Mouse (Mus musculus) myocyte (in vitro differentiated cells): ENCODE data around the gene Gm20388.

Experiments
- MAX ChIP-seq: IDR thresholded peaks from one replicate; pipeline ENCODE4 v1.6.1; 2011; ENCODE audit warnings: low read depth, mild to moderate bottlenecking, control low read depth
- MYOG ChIP-seq, 3 experiments: IDR thresholded peaks; one replicate each; pipeline ENCODE4 v1.6.1; 2011; ENCODE audit warnings: control low read depth in 2 of 3, low read depth in 2 of 3, mild to moderate bottlenecking in 2 of 3; ENCODE audit not compliant: insufficient read length in 2 of 3, control insufficient read depth in 1 of 3, insufficient read depth in 1 of 3
- POLR2A ChIP-seq: IDR thresholded peaks from one replicate; pipeline ENCODE4 v1.6.1; 2011; ENCODE audit warnings: low read depth, mild to moderate bottlenecking, control low read depth, moderate library complexity; ENCODE audit not compliant: insufficient read length
- REST ChIP-seq: IDR thresholded peaks from one replicate; pipeline ENCODE4 v1.6.1; 2011; ENCODE audit warnings: mild to moderate bottlenecking, control low read depth, moderate library complexity; ENCODE audit not compliant: insufficient read depth, insufficient read length
- TCF12 ChIP-seq: IDR thresholded peaks from one replicate; pipeline ENCODE4 v1.6.1; 2011; ENCODE audit warnings: mild to moderate bottlenecking, control low read depth; ENCODE audit not compliant: poor library complexity, insufficient read depth, severe bottlenecking
- TCF3 ChIP-seq: IDR thresholded peaks from one replicate; pipeline ENCODE4 v1.6.1; 2011; ENCODE audit warnings: low read depth, control low read depth; ENCODE audit not compliant: insufficient read length

GRCm38 (mm10) chr8:123423441-123423840, 3512.8 kb downstream of the Gm20388 start, which contains the start of gene Def8:
- TF ChIP-seq TCF12: no peak
- TF ChIP-seq POLR2A: no peak
- TF ChIP-seq TCF3: no peak
- no peak for TF ChIP-seq REST
- no peak for TF ChIP-seq MYOG (IDR thresholded peaks at IDR 0.05; ENCODE audit: control insufficient read depth in 1 of 3, insufficient read depth in 1 of 3, insufficient read length in 2 of 3, low read depth in 2 of 3)
- TF ChIP-seq MAX: no peak
